Mouse (Mus musculus) forebrain, embryonic 11.5 days (tissue): ENCODE results near the gene Rpp14. TPM values are rescaled to one million over a fixed set of nuclear protein-coding genes. Genes with fewer than 3 reads are reported as not detected.

ENCODE experiments used
- ATAC-seq: fragments of 200-750 bp; cut with Nextera tagmentation; replicated peaks from 2 replicates; pipeline ENCODE4 v1.8.0; 2017; ENCODE audit warnings: moderate TSS enrichment; ENCODE audit not compliant: low FRiP score
- DNase-seq: peaks from one replicate; pipeline ENCODE4 v3.0.0-alpha.2; 2017; ENCODE audit warnings: low spot score
- H3K27ac ChIP-seq: fragments of 300-500 bp; sonication (generic); 2 replicates; pipeline ENCODE4 v1.5.1; 2014; ENCODE audit warnings: low read depth, low read length
- H3K27me3 ChIP-seq: fragments of 300-500 bp; sonication (generic); 2 replicates; pipeline ENCODE4 v1.6.1; 2014; ENCODE audit warnings: mild to moderate bottlenecking, low read length, mixed read lengths; ENCODE audit not compliant: control insufficient read depth, insufficient read depth
- H3K36me3 ChIP-seq: fragments of 300-500 bp; sonication (generic); 2 replicates; pipeline ENCODE4 v1.6.1; 2014; ENCODE audit warnings: mild to moderate bottlenecking, low read length, moderate library complexity, mixed read lengths; ENCODE audit not compliant: control insufficient read depth, insufficient read depth
- H3K4me1 ChIP-seq: fragments of 300-500 bp; sonication (generic); replicated peaks from 2 replicates; pipeline ENCODE4 v1.6.1; 2014; ENCODE audit warnings: low read length, mixed read lengths; ENCODE audit not compliant: control insufficient read depth, insufficient read depth
- H3K4me2 ChIP-seq: fragments of 300-500 bp; sonication (generic); 2 replicates; pipeline ENCODE4 v1.6.1; 2014; ENCODE audit warnings: low read depth, mild to moderate bottlenecking, low read length, moderate library complexity, mixed read lengths; ENCODE audit not compliant: severe bottlenecking
- H3K4me3 ChIP-seq: fragments of 300-500 bp; sonication (generic); 2 replicates; pipeline ENCODE4 v1.5.1; 2014; ENCODE audit warnings: low read depth, low read length
- H3K9ac ChIP-seq: fragments of 300-500 bp; sonication (generic); 2 replicates; pipeline ENCODE4 v1.6.1; 2014; ENCODE audit warnings: low read length
- H3K9me3 ChIP-seq: fragments of 300-500 bp; sonication (generic); 2 replicates; pipeline ENCODE4 v1.6.1; 2016; ENCODE audit warnings: low read length, mixed read lengths; ENCODE audit not compliant: control insufficient read depth
- WGBS: fragments of 180-500 bp; shearing (Covaris S2); extraction: QIAGEN DNeasy Blood & Tissue Kit; methylation state at CpG from one replicate; pipeline ENCODE4 v1.1.7; 2014; 5-methylcytosine and 5-hydroxymethylcytosine counted together
- polyA plus RNA-seq: library from polyadenylated mRNA; unstranded; fragments of >200 nt; fragmentation: Nextera tagmentation; extraction: Ambion mirVana; gene quantifications from 2 replicates; pipeline ENCODE4 v1.2.1, GENCODE M21; 2014

The Rpp14 gene
- polyA plus RNA-seq, 1 experiment from 2014 or later: 69.2 TPM

- no peak overlapping the region for H3K4me2 ChIP-seq
- no peaks in the 10 kb centered on the region for H3K27me3 ChIP-seq
- H3K9ac ChIP-seq: no peak overlapping the region
- no peak overlapping the region for H3K4me3 ChIP-seq
- WGBS: 84% methylated on average over 3 of the region's 3 CpGs
- H3K27ac ChIP-seq: no peak overlapping the region
- ATAC-seq (no peak), DNase-seq (no peak)
- no peaks in the 10 kb centered on the region for H3K36me3 ChIP-seq
- H3K4me1 ChIP-seq: no peaks in the 10 kb centered on the region
- no peaks in the 10 kb centered on the region for H3K9me3 ChIP-seq
Observed at GRCm38 (mm10) chr14:8040179-8040578, 40.0 kb upstream of the Rpp14 start.

- Histone ChIP-seq H3K4me3 (no peak overlapping the region), H3K9ac (no peak overlapping the region), H3K4me2 (no peak overlapping the region), H3K9me3 (no peaks in the 10 kb centered on the region), H3K36me3 (no peaks in the 10 kb centered on the region; the same call in 1 of the 2 replicates), H3K27ac (no peak overlapping the region), H3K4me1 (no peaks in the 10 kb centered on the region), H3K27me3 (no peaks in the 10 kb centered on the region)
- DNase-seq: no peak
- no peak for ATAC-seq
- 83% methylated on average over 12 of the region's 12 CpGs for WGBS
Observed at GRCm38 (mm10) chr14:8040911-8041678, 39.1 kb upstream of the Rpp14 start.

GRCm38 (mm10) chr14:8042120-8042519 is 38.0 kb upstream of the Rpp14 start:
- WGBS: 85% methylated on average over 2 of the region's 2 CpGs
- ATAC-seq (no peak), DNase-seq (no peak)
- no peaks in the 10 kb centered on the region; the same call in 1 of the 2 replicates for H3K36me3 ChIP-seq
- H3K9ac ChIP-seq: no peak overlapping the region
- no peak overlapping the region for H3K4me2 ChIP-seq
- no peak overlapping the region for H3K4me3 ChIP-seq
- H3K9me3 ChIP-seq: no peaks in the 10 kb centered on the region
- no peaks in the 10 kb centered on the region for H3K27me3 ChIP-seq
- H3K4me1 ChIP-seq: no peaks in the 10 kb centered on the region
- no peak overlapping the region for H3K27ac ChIP-seq

- Histone ChIP-seq H3K27me3 (no peaks in the 10 kb centered on the region), H3K9ac (no peak overlapping the region), H3K27ac (no peak overlapping the region), H3K9me3 (no peaks in the 10 kb centered on the region), H3K4me3 (no peak overlapping the region), H3K36me3 (no peaks in the 10 kb centered on the region; the same call in 1 of the 2 replicates), H3K4me1 (no peaks in the 10 kb centered on the region), H3K4me2 (no peak overlapping the region)
- ATAC-seq (no peak), DNase-seq (no peak)
- 91% methylated on average over 9 of the region's 9 CpGs for WGBS
Observed at GRCm38 (mm10) chr14:8042577-8042976, 37.6 kb upstream of the Rpp14 start.

- Histone ChIP-seq H3K4me2 (no peak overlapping the region), H3K4me1 (no peaks in the 10 kb centered on the region), H3K27ac (no peak overlapping the region), H3K9me3 (no peaks in the 10 kb centered on the region), H3K27me3 (no peaks in the 10 kb centered on the region), H3K9ac (no peak overlapping the region), H3K36me3 (no peaks in the 10 kb centered on the region; the same call in 1 of the 2 replicates), H3K4me3 (no peak overlapping the region)
- WGBS: 71% methylated on average over 8 of the region's 8 CpGs
- no peak for ATAC-seq
- peak; percentile 50 for DNase-seq
Observed at GRCm38 (mm10) chr14:8044330-8044729, 35.8 kb upstream of the Rpp14 start.

- DNase-seq (peak; percentile 28), ATAC-seq (no peak)
- H3K9me3 ChIP-seq: no peaks in the 10 kb centered on the region
- H3K9ac ChIP-seq: no peak overlapping the region
- no peak overlapping the region for H3K4me2 ChIP-seq
- H3K4me3 ChIP-seq: no peak overlapping the region
- H3K4me1 ChIP-seq: no peaks in the 10 kb centered on the region
- H3K27me3 ChIP-seq: no peaks in the 10 kb centered on the region
- no peaks in the 10 kb centered on the region; the same call in 1 of the 2 replicates for H3K36me3 ChIP-seq
- 89% methylated on average over 6 of the region's 6 CpGs for WGBS
- no peak overlapping the region for H3K27ac ChIP-seq
Observed at GRCm38 (mm10) chr14:8044786-8045185, 35.4 kb upstream of the Rpp14 start.

- no peaks in the 10 kb centered on the region; the same call in 1 of the 2 replicates for H3K36me3 ChIP-seq
- no peaks in the 10 kb centered on the region for H3K27me3 ChIP-seq
- peak; percentile 41 for DNase-seq
- no peak overlapping the region for H3K4me2 ChIP-seq
- WGBS: 87% methylated on average over 11 of the region's 11 CpGs
- no peaks in the 10 kb centered on the region for H3K9me3 ChIP-seq
- ATAC-seq: no peak
- H3K9ac ChIP-seq: no peak overlapping the region
- H3K4me3 ChIP-seq: no peak overlapping the region
- no peaks in the 10 kb centered on the region for H3K4me1 ChIP-seq
- H3K27ac ChIP-seq: no peak overlapping the region
Observed at GRCm38 (mm10) chr14:8045187-8045846, 34.9 kb upstream of the Rpp14 start.

GRCm38 (mm10) chr14:8046839-8047238 is 33.3 kb upstream of the Rpp14 start:
- no peaks in the 10 kb centered on the region for H3K9me3 ChIP-seq
- peak; percentile 29 for DNase-seq
- H3K27me3 ChIP-seq: no peaks in the 10 kb centered on the region
- no peak overlapping the region for H3K4me3 ChIP-seq
- no peaks in the 10 kb centered on the region for H3K4me1 ChIP-seq
- no peak overlapping the region for H3K4me2 ChIP-seq
- WGBS: 93% methylated on average over 6 of the region's 6 CpGs
- no peak for ATAC-seq
- no peak overlapping the region for H3K9ac ChIP-seq
- H3K27ac ChIP-seq: no peak overlapping the region
- H3K36me3 ChIP-seq: no peaks in the 10 kb centered on the region; the same call in 1 of the 2 replicates
